Mouse (Mus musculus) liver, postnatal 0 days (tissue): Measurements from ENCODE around the gene Rbpjl.

Source experiments
- CTCF ChIP-seq: sonication (generic); IDR thresholded peaks from 2 replicates; pipeline ENCODE4 v1.5.1; 2016; ENCODE audit warnings: antibody characterized with exemption, low read depth
- EP300 ChIP-seq: IDR thresholded peaks from 2 replicates; pipeline ENCODE4 v1.6.1; 2016; ENCODE audit warnings: antibody characterized with exemption, low read depth, mild to moderate bottlenecking

DNA sequence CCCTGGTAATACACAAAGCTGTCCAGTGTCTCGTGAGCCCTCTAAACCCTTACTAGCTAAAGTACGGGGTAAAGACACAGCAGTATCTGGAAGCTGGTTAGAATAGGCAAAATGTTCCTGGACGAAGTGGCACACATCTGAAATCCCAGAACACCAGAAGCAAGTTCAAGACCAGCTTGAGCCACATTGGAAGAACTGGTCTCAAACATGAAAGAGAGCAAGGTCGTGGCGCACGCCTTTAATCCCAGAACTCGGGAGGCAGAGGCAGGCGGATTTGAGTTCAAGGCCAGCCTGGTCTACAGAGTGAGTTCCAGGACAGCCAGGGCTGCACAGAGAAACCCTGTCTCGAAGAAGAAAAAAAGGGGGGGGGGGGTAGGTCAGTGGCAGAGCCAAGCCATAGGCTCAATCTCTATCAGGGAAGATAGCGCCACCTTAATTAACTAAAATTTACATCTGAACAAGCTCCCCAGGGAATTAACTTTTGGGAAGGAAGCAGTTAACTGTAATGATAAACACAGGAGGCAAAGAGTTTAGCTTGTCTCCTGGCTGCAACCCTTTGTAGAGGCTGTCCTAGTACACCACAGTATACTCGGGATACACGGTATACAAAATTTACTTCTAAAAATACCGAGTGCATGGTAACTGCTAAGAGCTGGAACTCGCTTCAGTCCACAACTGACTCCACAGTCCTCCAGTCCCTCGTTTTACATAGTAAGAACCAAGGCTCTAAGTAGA is 27.1 kb downstream of the Rbpjl start:
- TF ChIP-seq CTCF, result no peak
- no peak for TF ChIP-seq EP300
